ENCODE assay signal across 13 mouse cellular contexts in genomic region chr8:124270504-124270903, GRCm38 (mm10). TPM values are rescaled to one million over a fixed set of nuclear protein-coding genes. Genes with fewer than 3 reads are reported as not detected.
DNase-seq lines count a peak whose midpoint lies in the region; ATAC-seq and TF ChIP-seq lines count a peak whose summit lies in the region.
"Had no signal": no experiment of that assay in that cellular context is flagged by ENCODE, and none has a peak within 500 bp of the region (broad histone marks: within the 10 kb centered on the region; RNA-seq: fewer than 3 reads in every experiment).

No protein-coding gene starts in this region.

- H3K4me3 ChIP-seq in heart, embryonic 16.5 days (ENCODE audit: low read length): no peak overlapping the region
- H3K4me3 ChIP-seq in lung, adult 2 months (replicated peaks; ENCODE audit: extremely low read depth, low read depth, low read length): no peak overlapping the region
- no peak overlapping the region for H3K4me3 ChIP-seq in lung, embryonic 14.5 days (ENCODE audit: low read depth, low read length)
- H3K4me3 ChIP-seq: myocyte; stomach, embryonic 15.5 days had no signal

- no peak for DNase-seq in heart, postnatal 4 days
- DNase-seq in lung, adult 18-20 months: peak; percentile 49 to 66
- no peak for DNase-seq in lung, adult 2 months
- DNase-seq in lung, embryonic 14.5 days: peak; percentile 95
- peak; percentile 68 to 88 for DNase-seq in lung, postnatal 4 days
- DNase-seq in spleen, adult 12 weeks (ENCODE audit: low spot score): no peak
- DNase-seq: cerebellum, adult 9-10 months; layer of hippocampus, postnatal 36 days; right cerebral cortex, postnatal 4 days had no signal

- no peaks in the 10 kb centered on the region for H3K27me3 ChIP-seq in heart, embryonic 16.5 days (ENCODE audit: control insufficient read depth, insufficient read depth, low read length)
- no peaks in the 10 kb centered on the region for H3K27me3 ChIP-seq in lung, embryonic 14.5 days (ENCODE audit: insufficient read depth, low read length)
- H3K27me3 ChIP-seq: stomach, embryonic 15.5 days had no signal

- peak; percentile 24; the same call in 1 of the 2 replicates for ATAC-seq in heart, embryonic 16.5 days (replicated peaks; ENCODE audit: extremely low read depth, insufficient read depth, low FRiP score)
- peak; percentile 95 for ATAC-seq in lung, embryonic 14.5 days (ENCODE audit: insufficient read depth)

- TF ChIP-seq POLR2A in lung, adult 2 months (IDR thresholded peaks at IDR 0.05; ENCODE audit: borderline replicate concordance, extremely low read depth, low read depth, low read length): no peak

- peaks cover 26% of the 10 kb centered on the region for H3K4me1 ChIP-seq in heart, embryonic 16.5 days (ENCODE audit: control insufficient read depth, insufficient read depth, low read length)
- peaks cover 13% of the 10 kb centered on the region for H3K4me1 ChIP-seq in lung, adult 2 months (ENCODE audit: control insufficient read depth, insufficient read depth, low read length)
- H3K4me1 ChIP-seq in lung, embryonic 14.5 days (ENCODE audit: insufficient read depth): 0 out of 2 replicates have a peak, but pooled peaks cover 3% of the 10 kb centered on the region

- TF ChIP-seq CTCF in lung, adult 2 months (IDR thresholded peaks at IDR 0.05; ENCODE audit: insufficient read depth, low read length): no peak
- no peak for TF ChIP-seq CTCF in lung, embryonic 14.5 days (IDR thresholded peaks at IDR 0.05; ENCODE audit: low read depth)

- no peaks in the 10 kb centered on the region for H3K36me3 ChIP-seq in heart, embryonic 16.5 days (ENCODE audit: control insufficient read depth, insufficient read depth)
- H3K36me3 ChIP-seq in lung, embryonic 14.5 days (ENCODE audit: insufficient read depth): no peaks in the 10 kb centered on the region
- H3K36me3 ChIP-seq: stomach, embryonic 15.5 days had no signal

- peak overlapping the region; percentile 61 for H3K27ac ChIP-seq in heart, embryonic 16.5 days (ENCODE audit: low read length)
- peak overlapping the region; percentile 71 for H3K27ac ChIP-seq in lung, embryonic 14.5 days (ENCODE audit: low read depth)
- H3K27ac ChIP-seq: stomach, embryonic 15.5 days had no signal

- no peak overlapping the region for H3K4me2 ChIP-seq in heart, embryonic 16.5 days (ENCODE audit: low read depth, low read length)
- H3K4me2 ChIP-seq in lung, embryonic 14.5 days: no peak overlapping the region
- H3K4me2 ChIP-seq: liver, embryonic 11.5 days; stomach, embryonic 15.5 days had no signal

- H3K9ac ChIP-seq in heart, embryonic 16.5 days (ENCODE audit: low read length): no peak overlapping the region
- no peak overlapping the region for H3K9ac ChIP-seq in lung, embryonic 14.5 days
- H3K9ac ChIP-seq: stomach, embryonic 15.5 days had no signal

- WGBS in heart, embryonic 16.5 days: 49% methylated on average over 6 of the region's 6 CpGs
- WGBS in lung, adult 2 months: 65% methylated on average over 6 of the region's 6 CpGs
- 34% methylated on average over 6 of the region's 6 CpGs for WGBS in lung, embryonic 14.5 days

- H3K9me3 ChIP-seq in heart, embryonic 16.5 days (replicated peaks; ENCODE audit: control insufficient read depth, low read length): 0 out of 2 replicates have a peak, but pooled peaks cover 3% of the 10 kb centered on the region
- no peaks in the 10 kb centered on the region for H3K9me3 ChIP-seq in lung, embryonic 14.5 days (ENCODE audit: low read depth, low read length)
- H3K9me3 ChIP-seq: stomach, embryonic 15.5 days had no signal

RNA-seq across cellular contexts. Expression of gene Galnt2, which starts 39.3 kb away (rescaled TPM):
- 32.9 and 35.6 TPM in 2 replicates for polyA plus RNA-seq in heart, embryonic 16.5 days (2015; fragmentation: Nextera tagmentation; extraction: Ambion mirVana)
- total RNA-seq in heart, postnatal 4 days (2021): 10 to 100 TPM; 47.2 to 52.9 TPM
- 17.6 and 25.5 TPM in 2 replicates for polyA plus RNA-seq in lung, adult 2 months (2012; rRNA removed)
- 66.8 and 67.2 TPM in 2 replicates for polyA plus RNA-seq in lung, embryonic 14.5 days (2014; fragmentation: Nextera tagmentation; extraction: Ambion mirVana)

Comparison
In these comparisons a context has a peak if more than half of its experiments do, and no peak if none do; other contexts are left out.
1. DNase-seq: peak in lung, adult 18-20 months (2 of 2), lung, embryonic 14.5 days (single experiment) and lung, postnatal 4 days (2 of 2); none in heart, postnatal 4 days (single experiment), lung, adult 2 months (single experiment) and spleen, adult 12 weeks (single experiment).